Mouse (Mus musculus): Measurements from ENCODE around the gene Vmn1r234.
"Not testable (repeated sequence)": the region's sequence is repeated elsewhere in the genome, so short reads cannot be mapped to it uniquely, and the experiment has no call there.

Vmn1r234 gene

DNA sequence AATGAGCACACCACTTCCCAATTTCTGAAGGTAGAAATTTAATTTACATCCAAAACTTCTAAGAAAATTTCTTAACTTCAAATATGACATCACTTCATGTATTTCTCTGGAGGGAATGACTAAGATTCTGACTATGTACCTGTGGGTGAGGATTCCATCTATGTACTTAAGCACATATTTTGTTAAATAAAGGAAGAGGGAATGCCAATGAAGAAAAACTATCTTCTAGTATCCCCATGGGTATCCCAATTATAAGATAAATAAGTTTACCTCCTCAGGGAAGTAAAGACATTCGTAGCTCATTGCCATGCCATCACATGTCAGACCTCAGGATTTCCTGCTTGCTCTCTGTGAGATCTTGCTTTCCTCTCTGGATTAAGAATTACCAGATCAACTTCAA is at the start of gene Vmn1r234:
Gene Vmn1r234 (plus strand): TSS at position 301 of the 400 bp plus-strand sequence.
- no peak for DNase-seq (ENCODE audit: low spot score)

DNA sequence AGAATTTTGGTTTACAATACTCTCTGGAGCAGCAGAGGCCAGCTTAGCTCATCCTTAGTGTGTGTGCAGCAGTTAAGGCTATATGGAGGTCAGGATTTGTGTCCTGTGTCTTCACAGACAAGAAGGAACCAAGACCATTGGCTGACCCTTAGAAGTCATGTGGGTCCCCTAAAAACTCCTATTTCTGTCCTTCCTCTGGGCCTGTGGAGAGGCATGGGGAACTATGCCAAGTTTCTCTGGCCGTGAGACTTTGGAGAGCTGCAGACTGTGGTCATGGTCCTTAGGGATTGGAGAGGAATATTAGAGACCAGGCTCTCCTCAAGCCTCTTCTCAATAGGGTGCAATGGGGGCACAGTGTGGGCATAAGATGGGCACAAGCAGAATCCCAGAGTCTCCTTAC is 14.8 kb upstream of the Vmn1r234 start:
- DNase-seq (ENCODE audit: low spot score), result not testable (repeated sequence)

DNA sequence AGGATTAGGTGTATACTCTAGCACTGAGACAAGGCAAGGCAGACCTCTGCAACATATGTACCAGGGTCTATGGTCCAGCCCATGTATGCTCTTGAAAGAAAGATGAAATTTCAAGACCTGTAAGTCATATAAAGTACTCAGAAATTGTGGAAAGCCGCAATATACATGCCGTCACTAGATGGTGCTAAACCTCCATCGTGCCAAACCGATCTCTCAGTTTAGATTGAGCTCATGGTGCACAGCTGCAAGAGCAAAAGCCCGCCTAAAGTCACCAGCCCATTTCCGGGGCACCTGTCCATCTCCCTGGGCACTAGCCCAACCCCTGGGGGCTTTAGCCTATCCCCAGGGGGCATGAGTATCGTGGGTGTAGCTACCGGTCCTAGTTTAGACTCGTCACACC is 5.8 kb downstream of the Vmn1r234 start:
- DNase-seq (ENCODE audit: low spot score), result peak; percentile 41

DNA sequence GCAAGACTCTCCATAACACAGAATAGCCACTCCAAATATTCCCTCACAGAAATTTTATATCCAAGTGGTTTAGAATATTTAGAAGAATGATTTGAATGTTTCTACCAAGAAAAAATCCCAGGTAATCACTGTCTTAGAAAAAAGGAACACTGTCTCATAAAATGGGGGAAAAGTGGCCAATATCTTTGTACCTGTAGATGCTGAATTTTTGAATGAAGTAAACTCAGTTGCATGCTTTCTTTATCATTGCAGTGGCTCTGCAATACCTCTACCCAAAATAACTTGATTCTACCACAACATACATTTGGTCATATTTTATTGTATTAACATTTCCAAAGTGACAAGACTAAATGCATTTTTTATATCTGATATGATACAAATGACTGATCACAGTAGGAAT is 30.2 kb downstream of the Vmn1r234 start, which contains the start of gene Vmn1r235:
Gene Vmn1r235 (plus strand): TSS at position 301 of the 400 bp plus-strand sequence.
- no peak for DNase-seq (ENCODE audit: low spot score)

DNA sequence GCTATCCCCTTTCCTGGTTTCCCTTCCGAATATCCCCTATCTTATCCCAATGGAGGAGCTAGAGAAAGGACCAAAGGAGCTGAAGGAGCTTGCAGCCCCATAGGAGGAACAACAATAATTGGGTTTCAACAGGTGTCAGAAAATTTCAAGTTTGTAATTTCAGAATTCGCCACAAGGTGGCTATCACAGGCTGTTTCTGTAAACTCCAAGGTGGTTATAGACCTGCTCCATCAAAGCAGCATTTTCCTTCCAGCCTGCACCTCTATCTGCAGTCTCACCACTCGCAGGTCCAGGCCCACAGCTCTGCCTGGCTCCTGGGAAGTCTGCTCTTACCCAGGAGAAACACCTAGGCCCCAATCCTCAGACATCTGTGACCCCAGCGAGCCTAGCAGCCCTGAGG is 46.2 kb downstream of the Vmn1r234 start:
- peak; percentile 34 for DNase-seq (ENCODE audit: low spot score)

DNA sequence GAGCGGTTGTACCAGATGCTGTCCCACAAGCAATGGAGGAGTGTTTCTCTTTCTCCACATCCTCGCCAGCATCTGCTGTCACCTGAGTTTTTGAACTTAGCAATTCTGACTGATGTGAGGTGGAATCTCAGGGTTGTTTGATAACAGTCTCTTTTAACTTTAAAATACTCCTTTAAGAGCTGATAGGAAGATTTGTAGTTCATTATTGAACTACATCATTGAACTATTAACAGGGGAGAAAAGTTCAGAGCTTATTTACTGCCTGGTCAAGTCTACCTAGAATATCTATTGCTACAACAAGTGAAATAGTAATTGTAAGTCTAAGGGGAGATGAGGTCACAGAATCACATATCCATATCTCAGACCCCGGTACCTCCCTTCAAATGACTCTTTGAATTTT is 56.8 kb downstream of the Vmn1r234 start, which contains the start of gene Vmn1r236:
Gene Vmn1r236 (plus strand): TSS at position 301 of the 400 bp plus-strand sequence.
- no peak for DNase-seq (ENCODE audit: low spot score)

DNA sequence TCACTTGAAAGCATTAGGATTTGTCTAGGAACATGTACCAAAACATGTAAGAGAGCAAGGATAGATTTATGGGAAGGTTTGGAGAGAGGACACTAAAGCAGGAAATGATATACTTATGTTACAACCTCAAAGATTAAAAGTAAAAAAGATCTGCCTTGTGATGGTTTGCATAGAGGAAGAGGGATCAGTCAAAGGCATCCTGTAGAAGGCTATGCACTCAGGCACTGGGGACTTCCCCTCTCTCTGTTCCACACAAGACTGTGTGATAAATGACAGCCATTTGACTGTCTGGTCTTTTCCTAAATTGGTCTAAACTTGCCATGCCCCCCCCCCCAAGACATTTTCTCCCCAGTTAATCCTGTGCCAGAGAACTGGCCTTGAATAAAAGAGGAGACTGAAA is 58.5 kb downstream of the Vmn1r234 start:
- no peak for DNase-seq (ENCODE audit: low spot score)

Data from ovary, postnatal 14 days (tissue).